Mouse (Mus musculus): ENCODE results near the gene Smpdl3b.

The Smpdl3b gene

GRCm38 (mm10) chr4:132734766-132735165, 22.3 kb downstream of the Smpdl3b start:
- 99% methylated on average over 2 of the region's 2 CpGs for WGBS

DNA sequence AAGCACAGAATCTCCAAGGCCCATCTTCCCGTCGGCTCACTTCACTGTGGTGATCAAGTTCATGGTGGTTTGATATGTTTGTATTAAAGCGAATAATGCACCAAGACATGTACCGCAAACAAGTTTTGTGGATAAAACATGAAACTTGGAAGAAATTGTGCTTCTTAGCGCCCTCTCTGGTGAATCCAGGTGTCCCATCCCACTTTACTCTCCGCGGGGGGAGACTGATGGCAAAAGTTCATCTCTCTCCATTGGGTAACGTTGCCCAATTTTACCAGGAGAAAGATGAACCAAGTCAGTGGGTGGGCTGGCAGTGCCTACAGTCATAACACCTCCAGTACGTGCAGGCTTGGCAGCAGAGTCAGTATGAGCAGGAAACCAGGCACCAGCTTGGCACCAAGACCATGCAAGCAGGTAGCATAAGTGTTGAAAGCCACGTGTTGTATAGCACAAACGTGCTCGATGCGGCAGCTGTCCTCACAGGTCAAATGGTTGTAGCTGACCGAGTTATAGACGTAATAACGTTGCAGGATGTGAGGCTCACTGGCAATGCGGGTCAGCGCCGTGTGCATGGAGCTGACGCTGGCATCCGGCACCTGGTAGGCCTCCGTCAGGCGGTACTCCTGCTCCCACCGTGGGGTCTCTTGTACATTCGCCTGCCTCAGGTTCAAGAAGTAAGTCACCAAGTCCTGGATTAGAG, 23.8 kb downstream of the Smpdl3b start:
- 90% methylated on average over 25 of the region's 25 CpGs for WGBS

DNA sequence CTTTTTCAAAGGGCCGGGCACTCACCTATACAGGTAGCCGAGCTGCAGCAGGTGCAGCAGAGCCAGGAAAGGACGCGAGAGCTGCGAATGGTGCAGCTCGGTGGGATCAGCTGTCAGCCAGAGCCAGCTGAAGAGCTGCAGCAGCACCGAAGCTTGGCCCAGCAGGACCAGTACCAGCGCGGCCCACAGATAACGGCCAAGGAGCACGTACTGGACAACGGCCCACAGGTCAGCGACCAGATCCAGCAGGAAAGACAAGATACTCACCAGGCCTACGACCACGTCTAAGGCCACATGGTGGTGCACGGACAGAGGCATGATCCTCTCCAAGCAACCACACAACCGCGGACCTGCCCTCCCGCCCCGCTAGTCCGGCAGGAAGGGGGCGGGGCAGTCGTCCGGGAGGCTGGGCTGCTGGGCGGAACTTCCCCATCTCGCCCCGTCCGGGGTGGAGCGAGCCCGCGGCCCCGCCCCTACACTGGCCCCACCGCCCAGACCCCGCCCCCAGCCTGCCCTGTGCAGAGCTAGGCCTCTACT, 24.8 kb downstream of the Smpdl3b start, which contains the start of gene Xkr8:
Gene Xkr8 (minus strand): TSS at position 399 of the 537 bp plus-strand sequence.
- WGBS = 6% methylated on average over 34 of the region's 34 CpGs

GRCm38 (mm10) chr4:132731616-132732015, 25.4 kb downstream of the Smpdl3b start:
- 56% methylated on average over 12 of the region's 12 CpGs for WGBS

DNA sequence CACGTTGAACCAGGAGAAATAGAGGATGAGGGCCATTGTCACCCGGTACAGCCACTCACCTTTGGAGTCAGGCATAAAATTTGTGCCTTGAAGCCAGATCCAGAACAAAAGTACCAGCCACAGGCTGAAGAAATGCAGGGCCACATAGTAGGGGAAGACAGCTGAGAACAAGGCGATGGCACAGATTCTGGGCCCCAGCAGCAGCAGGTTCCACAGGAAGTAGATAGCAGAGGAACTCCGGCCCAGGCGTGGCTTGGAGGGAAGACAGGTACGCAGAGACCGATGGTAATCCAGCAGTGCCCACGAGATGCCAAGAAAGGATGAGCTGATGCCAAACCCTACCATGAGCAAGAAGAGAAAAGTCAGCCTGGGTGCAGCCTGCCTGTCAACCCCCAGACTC, 28.8 kb downstream of the Smpdl3b start:
- 88% methylated on average over 8 of the region's 8 CpGs for WGBS

- WGBS = 100% methylated on average over 1 of the region's 1 CpGs
Observed at GRCm38 (mm10) chr4:132718251-132718650, 38.8 kb downstream of the Smpdl3b start.

DNA sequence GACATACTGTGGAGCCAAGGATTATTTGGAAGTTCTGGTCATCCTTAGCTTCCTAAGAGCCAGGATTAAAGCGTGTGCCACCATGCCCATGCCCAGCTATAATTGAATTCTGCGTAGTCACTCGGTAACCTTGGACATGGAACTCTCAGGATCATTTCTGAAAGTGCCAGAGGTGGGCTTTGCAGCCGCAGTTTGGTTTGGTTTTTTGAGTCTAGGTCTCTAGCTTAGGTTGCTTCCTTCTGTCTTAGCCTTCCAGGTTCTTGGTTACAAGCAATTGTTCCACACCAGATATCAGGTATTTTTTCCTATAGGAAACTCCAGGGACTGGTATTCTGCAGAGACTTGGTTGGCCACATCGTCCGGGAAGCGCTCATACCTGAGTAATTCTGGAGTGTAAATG, 43.9 kb downstream of the Smpdl3b start:
- 98% methylated on average over 7 of the region's 7 CpGs for WGBS

GRCm38 (mm10) chr4:132706885-132707284, 50.2 kb downstream of the Smpdl3b start:
- WGBS = 76% methylated on average over 8 of the region's 8 CpGs

GRCm38 (mm10) chr4:132702076-132702475, 55.0 kb downstream of the Smpdl3b start:
- 97% methylated on average over 5 of the region's 5 CpGs for whole genome bisulfite sequencing

DNA sequence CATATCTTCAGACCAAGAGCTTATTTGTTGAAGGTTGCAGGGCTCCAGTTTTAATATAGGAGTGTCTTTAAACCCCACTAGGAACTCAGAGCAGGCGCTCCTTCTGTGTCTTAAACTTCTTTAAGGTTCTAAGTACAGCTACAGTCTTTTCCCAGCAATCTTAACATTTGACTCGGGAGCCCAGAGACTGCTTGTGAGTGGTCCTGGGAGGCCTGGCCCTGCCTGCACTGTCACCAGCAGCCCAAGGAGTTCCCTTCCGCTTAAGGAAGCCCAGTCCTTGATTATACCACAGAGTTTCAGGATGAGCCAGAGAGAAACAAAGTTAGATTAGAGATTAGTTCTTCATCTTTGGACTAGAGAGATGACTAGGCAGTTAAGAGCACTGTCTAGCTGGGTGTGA, 63.7 kb downstream of the Smpdl3b start:
- 95% methylated on average over 3 of the region's 3 CpGs for WGBS

DNA sequence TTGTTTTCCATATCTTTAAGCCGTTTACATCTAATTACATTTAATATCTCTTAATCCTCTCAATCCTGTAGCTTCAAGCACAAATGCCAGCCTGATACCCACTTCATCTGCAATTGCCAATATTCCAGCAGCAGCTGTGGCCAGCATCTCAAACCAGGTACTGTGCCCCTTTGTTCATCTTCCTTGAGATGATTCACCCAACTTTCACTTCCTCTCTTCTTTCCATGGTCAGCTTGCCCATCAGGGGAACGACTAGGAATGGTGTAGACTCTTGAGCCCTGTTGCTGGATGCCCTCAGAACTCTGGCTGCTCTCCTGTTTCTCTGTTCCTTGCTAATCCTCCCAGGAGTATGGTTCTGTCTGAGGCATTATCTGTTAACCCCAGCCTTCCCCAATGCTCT, 67.4 kb downstream of the Smpdl3b start:
- WGBS = 73% methylated on average over 2 of the region's 2 CpGs
